8 mouse cellular contexts compared by ENCODE assay signal in genomic region chr17:34959130-34959778, GRCm38 (mm10). TPM values are rescaled to one million over a fixed set of nuclear protein-coding genes. Genes with fewer than 3 reads are reported as not detected.
A peak's percentile ranks its signal among the peaks of the same experiment; 100 is the strongest.
DNase-seq lines count a peak whose midpoint lies in the region; ATAC-seq and TF ChIP-seq lines count a peak whose summit lies in the region.
"Not testable (repeated sequence)": the region's sequence is repeated elsewhere in the genome, so short reads cannot be mapped to it uniquely, and the experiment has no call there.

Hspa1b (minus strand) TSS chr17:34959238.

- intact Hi-C loops in gastrocnemius, postnatal 14 days (cut with DNase I; ENCODE audit: low total_unique reads); left cerebral cortex, adult 2 months (cut with DNase I): not testable (repeated sequence)

- peak; percentile 90 for ATAC-seq in activated CD4-positive, CD25-positive, alpha-beta regulatory T cell, adult 4 months

- peak within 1 kb of the TSS; percentile 59 for H3K4me3 ChIP-seq in left cerebral cortex, adult 2 months

- TF ChIP-seq CTCF in left cerebral cortex, adult 2 months (IDR thresholded peaks at IDR 0.05): not testable (repeated sequence)

- peak within 1 kb of the TSS; percentile 91 for H3K27ac ChIP-seq in left cerebral cortex, adult 2 months

- DNase-seq in embryo, embryonic 11 days: peak; percentile 89
- peak; percentile 64 for DNase-seq in gastrocnemius, postnatal 14 days
- peak; percentile 79 for DNase-seq in induced T-regulatory cell, adult 2 months (ENCODE audit: low read depth)
- DNase-seq in left cerebral cortex, adult 2 months (ENCODE audit: extremely low spot score in 1 of 2, low spot score in 2 of 2): peak; percentile 75 to 80
- peak; percentile 89 to 92 for DNase-seq in lung, postnatal 4 days
- DNase-seq in retina, postnatal 1 day: peak; percentile 80
- DNase-seq in urinary bladder, adult 18-20 months (ENCODE audit: low spot score in 2 of 2): peak; percentile 86 to 89

RNA-seq across cellular contexts. Expression of gene Hspa1b, which starts in this region (rescaled TPM):
- 1 to 10 TPM in 1 of 2 experiments, not detected in 1; 7.0 TPM for polyA plus RNA-seq in activated CD4-positive, CD25-positive, alpha-beta regulatory T cell, adult 4 months (2017; shearing (Covaris generic))
- total RNA-seq in gastrocnemius, postnatal 14 days (2021): 1 to 10 TPM; 2.6 to 5.9 TPM
- 10 to 100 TPM; 18.8 to 22.1 TPM for total RNA-seq in left cerebral cortex, adult 2 months (2021)

Comparison
In these comparisons a context has a peak if more than half of its experiments do, and no peak if none do; other contexts are left out.
1. Peak in every context shown above with its lines: DNase-seq, ATAC-seq, H3K4me3 ChIP-seq and H3K27ac ChIP-seq.